Mouse (Mus musculus): ENCODE results near the gene Gm3755.
"Not testable (repeated sequence)": the region's sequence is repeated elsewhere in the genome, so short reads cannot be mapped to it uniquely, and the experiment has no call there.

The Gm3755 gene

DNA sequence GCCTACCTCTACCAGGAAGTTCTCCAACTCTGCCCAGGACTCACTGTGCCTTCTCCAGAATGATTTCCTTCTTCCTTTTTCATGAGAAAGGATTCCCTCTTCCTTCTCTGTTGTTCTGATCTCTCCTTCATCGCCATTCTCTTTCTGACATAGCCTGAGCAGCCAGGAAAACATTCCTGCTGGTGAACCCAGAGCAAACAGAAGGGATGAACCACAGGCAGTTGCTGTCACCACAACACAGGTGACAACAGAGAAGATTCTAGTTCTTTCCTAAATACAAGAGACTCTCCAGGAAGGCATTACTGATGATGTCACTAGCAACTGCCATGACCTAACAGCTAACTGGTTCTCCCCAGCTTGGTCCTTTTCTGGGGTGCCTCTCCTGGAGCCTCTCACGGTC, at the start of gene Gm3755:
Gene Gm3755, minus strand, starts transcription at position 101 of the 400 bp plus-strand sequence.
- not testable (repeated sequence) for DNase-seq (ENCODE audit: low spot score in 2 of 2)

DNA sequence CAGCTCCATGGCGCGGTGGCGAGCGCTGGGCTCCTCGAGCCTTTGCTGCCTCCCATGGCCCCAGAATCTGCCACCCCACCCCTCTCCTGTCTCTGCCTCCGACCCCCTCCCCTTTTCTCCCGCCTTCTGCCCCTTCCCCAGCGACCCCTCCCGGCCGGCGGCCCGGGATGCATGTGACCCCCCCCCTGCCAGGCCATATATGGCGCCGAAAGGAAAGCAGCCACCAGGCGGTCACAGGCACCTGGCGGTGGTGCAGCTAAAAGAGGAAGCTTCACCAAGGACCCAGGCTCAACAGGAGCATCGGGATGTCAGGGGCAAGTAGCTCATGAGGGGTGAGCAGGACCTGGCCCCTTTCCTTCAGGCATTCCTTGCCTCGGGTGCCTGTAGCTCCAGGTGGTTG, 38.0 kb upstream of the Gm3755 start:
- DNase-seq (ENCODE audit: low spot score in 2 of 2): not testable (repeated sequence)

DNA sequence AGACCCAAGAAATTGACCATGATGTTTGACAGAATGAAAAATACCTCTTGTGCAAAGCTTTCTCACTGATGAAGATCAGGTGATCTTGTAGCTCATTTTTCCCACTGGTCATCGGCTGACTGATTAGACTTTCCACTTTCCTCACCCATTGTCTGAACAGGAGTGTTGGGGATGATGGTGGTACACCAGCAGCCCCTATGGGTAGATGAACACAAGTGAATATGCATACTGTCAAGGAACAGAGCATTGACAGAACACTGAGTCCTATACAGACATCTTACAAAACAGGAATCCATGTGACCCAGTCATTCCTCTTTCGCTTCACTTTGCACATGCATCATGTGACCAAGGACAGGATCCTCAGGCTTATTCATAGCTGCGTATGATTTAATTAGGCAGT, 32.9 kb upstream of the Gm3755 start, which contains the start of gene Gm3752:
Gene Gm3752, minus strand, starts transcription at position 101 of the 400 bp plus-strand sequence.
- not testable (repeated sequence) for DNase-seq (ENCODE audit: low spot score in 2 of 2)

DNA sequence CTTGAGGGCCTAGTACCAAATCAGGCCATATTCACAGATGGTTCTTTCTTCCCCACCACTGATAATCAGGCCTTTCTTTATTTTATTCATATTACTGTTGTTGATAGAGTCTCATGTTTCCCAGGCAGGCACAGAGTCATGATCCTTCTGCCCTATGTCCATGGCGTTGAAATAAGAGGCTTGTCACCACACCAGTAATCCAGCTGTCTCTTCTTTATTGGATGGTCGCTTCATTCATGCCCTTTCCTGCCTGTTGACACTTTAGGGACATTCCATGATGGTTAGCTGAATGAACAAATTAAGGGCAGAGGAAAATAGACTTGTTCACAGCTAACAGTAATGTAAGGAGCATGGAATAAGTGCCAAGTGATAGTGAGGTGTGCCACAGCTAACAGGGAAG, 28.2 kb downstream of the Gm3755 start:
- not testable (repeated sequence) for DNase-seq (ENCODE audit: low spot score in 2 of 2)

Measured in urinary bladder, postnatal 36 days (tissue).